Mouse (Mus musculus) bone marrow, adult 2 months (tissue): ENCODE measurements around the gene Cfap126. TPM values are rescaled to one million over a fixed set of nuclear protein-coding genes. Genes with fewer than 3 reads are reported as not detected.
"Not testable (repeated sequence)": the region's sequence is repeated elsewhere in the genome, so short reads cannot be mapped to it uniquely, and the experiment has no call there.

Source experiments
- H3K27ac ChIP-seq: fragments of 200-500 bp; 2 replicates; pipeline ENCODE4 v1.5.1; 2012; ENCODE audit warnings: low read depth, mild to moderate bottlenecking, control low read depth, inconsistent platforms, low read length; ENCODE audit not compliant: control insufficient read depth, poor library complexity, insufficient read depth
- H3K4me1 ChIP-seq: fragments of 200-500 bp; 2 replicates; pipeline ENCODE4 v1.6.1; 2011; ENCODE audit warnings: low read length; ENCODE audit not compliant: control insufficient read depth, insufficient read depth
- H3K4me3 ChIP-seq: fragments of 200-500 bp; replicated peaks from 2 replicates; pipeline ENCODE3; 2011; ENCODE audit warnings: mild to moderate bottlenecking, low read depth, low read length, control low read depth; ENCODE audit not compliant: control insufficient read depth
- CTCF ChIP-seq: fragments of 200-500 bp; IDR thresholded peaks from 2 replicates; pipeline ENCODE4 v1.5.1; 2011; ENCODE audit warnings: low read length, control low read depth; ENCODE audit not compliant: control insufficient read depth, insufficient read depth
- POLR2A ChIP-seq: fragments of 200-500 bp; IDR thresholded peaks from 2 replicates; pipeline ENCODE4 v1.6.1; 2011; ENCODE audit warnings: low read depth, mild to moderate bottlenecking, control low read depth, low read length, borderline replicate concordance; ENCODE audit not compliant: control insufficient read depth
- WGBS: fragments of 180-500 bp; shearing (Covaris S2); methylation state at CpG from one replicate; pipeline ENCODE4 v1.1.7; 2018; 5-methylcytosine and 5-hydroxymethylcytosine counted together
- polyA plus RNA-seq: library from polyadenylated mRNA; stranded (reverse); fragments of >200 nt; gene quantifications from 2 replicates; pipeline ENCODE4 v1.2.4, GENCODE M21; 2011; ENCODE audit warnings: low replicate concordance; ENCODE audit not compliant: missing spikeins, insufficient read depth, insufficient read length

Cfap126 gene
- polyA plus RNA-seq, 1 experiment, result not detected

GRCm38 (mm10) chr1:171119405-171119804 is 5.7 kb downstream of the Cfap126 start:
- no peak overlapping the region for H3K27ac ChIP-seq
- no peak for TF ChIP-seq CTCF
- no peak for TF ChIP-seq POLR2A
- H3K4me1 ChIP-seq, result no peaks in the 10 kb centered on the region; the same call in 1 of the 2 replicates
- WGBS, result 82% methylated on average over 14 of the region's 14 CpGs
- no peak overlapping the region for H3K4me3 ChIP-seq

GRCm38 (mm10) chr1:171120893-171121292 is 7.2 kb downstream of the Cfap126 start:
- H3K4me3 ChIP-seq, result no peak overlapping the region
- H3K4me1 ChIP-seq, result no peaks in the 10 kb centered on the region; the same call in 1 of the 2 replicates
- no peak for TF ChIP-seq POLR2A
- no peak for TF ChIP-seq CTCF
- H3K27ac ChIP-seq, result no peak overlapping the region
- 68% methylated on average over 3 of the region's 3 CpGs for whole genome bisulfite sequencing

- Histone ChIP-seq H3K4me3 (no peak overlapping the region), H3K4me1 (no peaks in the 10 kb centered on the region; the same call in 1 of the 2 replicates), H3K27ac (no peak overlapping the region)
- 48% methylated on average over 5 of the region's 5 CpGs for WGBS
- TF ChIP-seq POLR2A, result no peak
Measured at GRCm38 (mm10) chr1:171121839-171122238, 8.1 kb downstream of the Cfap126 start.

GRCm38 (mm10) chr1:171122932-171123331 is 9.2 kb downstream of the Cfap126 start:
- TF ChIP-seq POLR2A, result no peak
- TF ChIP-seq CTCF, result no peak
- WGBS, result 13% methylated on average over 7 of the region's 7 CpGs
- Histone ChIP-seq H3K4me3 (no peak overlapping the region), H3K27ac (no peak overlapping the region; the same call in 1 of the 2 replicates), H3K4me1 (no peaks in the 10 kb centered on the region; the same call in 1 of the 2 replicates)

- no peak for TF ChIP-seq POLR2A
- Histone ChIP-seq H3K4me3 (no peak overlapping the region), H3K27ac (no peak overlapping the region), H3K4me1 (no peaks in the 10 kb centered on the region; the same call in 1 of the 2 replicates)
- 63% methylated on average over 5 of the region's 5 CpGs for WGBS
Measured at GRCm38 (mm10) chr1:171124398-171124797, 10.7 kb downstream of the Cfap126 start.

GRCm38 (mm10) chr1:171129251-171129650 is 15.5 kb downstream of the Cfap126 start:
- H3K4me1 ChIP-seq, result no peaks in the 10 kb centered on the region
- 87% methylated on average over 7 of the region's 7 CpGs for WGBS
- H3K4me3 ChIP-seq, result no peak overlapping the region
- no peak for TF ChIP-seq POLR2A
- TF ChIP-seq CTCF, result no peak
- H3K27ac ChIP-seq, result no peak overlapping the region

- no peak overlapping the region for H3K4me3 ChIP-seq
- no peak overlapping the region for H3K27ac ChIP-seq
- no peaks in the 10 kb centered on the region for H3K4me1 ChIP-seq
- no peak for TF ChIP-seq POLR2A
- no peak for TF ChIP-seq CTCF
- 100% methylated on average over 1 of the region's 1 CpGs for WGBS
Measured at GRCm38 (mm10) chr1:171130971-171131370, 17.3 kb downstream of the Cfap126 start.

GRCm38 (mm10) chr1:171135600-171135999 is 21.9 kb downstream of the Cfap126 start:
- H3K27ac ChIP-seq, result no peak overlapping the region
- 94% methylated on average over 2 of the region's 2 CpGs for WGBS

GRCm38 (mm10) chr1:171137486-171138155 is 23.9 kb downstream of the Cfap126 start:
- H3K4me3 ChIP-seq, H3K4me1 ChIP-seq, H3K27ac ChIP-seq: not testable (repeated sequence)
- WGBS, result 87% methylated on average over 8 of the region's 8 CpGs

More at GRCm38 (mm10) chr1:171135600-171135999, 21.9 kb downstream of the Cfap126 start:
- TF ChIP-seq CTCF (no peak), POLR2A (no peak)
- Histone ChIP-seq H3K4me3 (no peak overlapping the region), H3K4me1 (no peaks in the 10 kb centered on the region)

- H3K4me3 ChIP-seq, H3K4me1 ChIP-seq, H3K27ac ChIP-seq: not testable (repeated sequence)
- WGBS, result 83% methylated on average over 11 of the region's 11 CpGs
Measured at GRCm38 (mm10) chr1:171142981-171143380, 29.3 kb downstream of the Cfap126 start.
